Mouse (Mus musculus): ENCODE results near the gene Cux1. TPM values are rescaled to one million over a fixed set of nuclear protein-coding genes. Genes with fewer than 3 reads are reported as not detected.

The Cux1 gene
- total RNA-seq, 2 experiments from 2014 or later = 109 to 111 TPM

DNA sequence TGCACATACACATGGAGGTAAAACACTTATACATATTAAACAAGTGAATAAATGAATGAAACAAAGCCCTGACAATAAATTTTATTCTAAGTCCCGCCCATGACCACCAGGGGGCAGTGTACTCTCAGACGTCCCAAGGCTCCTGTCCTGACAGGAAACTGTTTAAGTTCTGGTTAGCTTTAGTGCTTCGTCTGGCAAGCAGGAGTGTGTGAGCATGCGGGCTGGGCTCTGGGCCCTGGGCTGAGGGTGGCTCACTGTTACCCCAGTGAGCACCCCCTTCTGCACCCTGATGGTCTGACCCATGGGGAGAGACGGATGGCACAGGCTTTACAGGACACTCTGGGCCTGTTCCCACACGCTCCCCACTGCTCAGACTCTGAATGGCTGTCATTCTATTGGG is 308.4 kb downstream of the Cux1 start:
- DNase-seq (ENCODE audit: low spot score in 2 of 2) = peak in 1 of 2 experiments; percentile 61

DNA sequence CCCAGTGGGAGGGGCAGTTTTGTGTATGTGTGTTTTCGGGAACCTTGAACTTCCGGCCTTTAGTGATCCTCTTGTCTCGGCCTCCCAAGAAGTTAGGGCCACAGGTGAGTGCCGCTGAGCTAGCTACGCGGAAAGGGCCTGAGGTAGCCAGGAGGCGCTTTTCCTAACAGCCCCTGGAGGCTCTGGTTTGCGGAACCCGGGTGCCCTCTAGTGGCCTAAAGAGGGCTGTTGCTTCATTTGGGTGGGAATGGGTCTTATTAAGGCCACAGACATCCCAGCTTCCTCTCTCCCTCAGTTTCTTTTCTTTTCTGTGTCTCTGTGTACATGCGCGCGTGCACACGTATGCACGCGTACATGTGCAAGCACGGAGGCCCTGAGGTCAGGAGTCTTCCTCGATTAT is 314.4 kb downstream of the Cux1 start:
- DNase-seq (ENCODE audit: low spot score in 2 of 2) = peak; percentile 37 to 60

DNA sequence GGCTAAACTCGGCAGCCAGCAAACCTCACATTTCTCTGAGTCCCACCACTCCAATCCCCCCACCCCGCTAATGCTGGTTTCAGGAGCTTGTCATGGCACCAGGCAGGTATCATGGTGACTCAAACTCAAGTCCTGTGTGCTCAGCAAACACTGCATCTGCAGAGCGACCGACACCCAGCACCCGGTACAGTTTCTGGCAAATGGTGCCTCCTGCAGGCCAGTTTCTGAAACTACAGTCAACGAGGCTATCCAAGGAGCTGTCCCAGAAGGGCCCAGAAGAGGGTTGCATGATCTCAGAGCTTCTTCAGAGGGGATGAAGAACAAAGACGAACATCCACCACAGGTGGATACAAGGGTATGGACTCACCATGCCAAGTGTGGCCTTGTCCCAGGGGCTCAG is 316.3 kb downstream of the Cux1 start:
- peak in 1 of 2 experiments; percentile 36 for DNase-seq (ENCODE audit: low spot score in 2 of 2)

DNA sequence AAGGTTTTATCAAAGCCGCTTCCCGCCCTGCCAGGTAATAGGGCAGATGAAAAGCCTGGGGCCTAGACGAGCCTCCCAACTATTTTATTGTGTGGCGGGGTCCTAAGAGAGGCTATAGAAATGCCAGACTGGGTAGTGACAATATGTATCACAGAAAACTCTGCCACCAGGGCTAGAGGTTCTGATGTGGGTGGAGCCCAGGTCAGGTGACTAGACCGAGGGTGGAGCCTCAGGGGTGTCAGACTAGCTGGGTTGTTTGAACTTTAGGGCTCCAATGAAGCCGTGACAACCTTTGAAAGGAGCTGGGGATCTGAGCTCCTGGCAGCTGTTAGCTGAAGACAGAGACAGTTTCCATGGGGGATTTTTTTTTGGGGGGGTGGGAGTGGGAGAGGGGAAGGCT is 318.8 kb downstream of the Cux1 start:
- DNase-seq (ENCODE audit: low spot score in 2 of 2) = no peak

DNA sequence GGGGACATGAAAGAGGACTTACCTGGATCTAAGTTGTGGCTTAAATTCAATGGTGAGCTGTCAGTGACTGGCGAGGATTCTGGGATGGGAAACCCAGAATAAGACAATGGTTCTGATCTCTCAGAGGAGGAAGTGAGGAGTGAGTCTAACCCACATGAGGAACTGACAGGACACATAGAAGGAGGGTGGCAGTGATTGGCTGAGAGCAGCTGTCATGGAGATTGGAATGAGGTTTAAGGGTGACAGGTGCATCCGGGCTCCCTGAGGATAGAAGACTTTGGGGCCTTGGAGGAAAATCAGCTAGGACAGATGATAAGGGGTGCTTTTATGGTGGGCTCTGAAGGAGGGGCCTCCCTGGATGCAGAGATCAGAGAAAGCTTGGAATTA is 320.8 kb downstream of the Cux1 start, which contains the start of gene Sh2b2:
TSS of gene Sh2b2 (minus strand) at position 105 of the 387 bp plus-strand sequence.
- no peak for DNase-seq (ENCODE audit: low spot score in 2 of 2)

DNA sequence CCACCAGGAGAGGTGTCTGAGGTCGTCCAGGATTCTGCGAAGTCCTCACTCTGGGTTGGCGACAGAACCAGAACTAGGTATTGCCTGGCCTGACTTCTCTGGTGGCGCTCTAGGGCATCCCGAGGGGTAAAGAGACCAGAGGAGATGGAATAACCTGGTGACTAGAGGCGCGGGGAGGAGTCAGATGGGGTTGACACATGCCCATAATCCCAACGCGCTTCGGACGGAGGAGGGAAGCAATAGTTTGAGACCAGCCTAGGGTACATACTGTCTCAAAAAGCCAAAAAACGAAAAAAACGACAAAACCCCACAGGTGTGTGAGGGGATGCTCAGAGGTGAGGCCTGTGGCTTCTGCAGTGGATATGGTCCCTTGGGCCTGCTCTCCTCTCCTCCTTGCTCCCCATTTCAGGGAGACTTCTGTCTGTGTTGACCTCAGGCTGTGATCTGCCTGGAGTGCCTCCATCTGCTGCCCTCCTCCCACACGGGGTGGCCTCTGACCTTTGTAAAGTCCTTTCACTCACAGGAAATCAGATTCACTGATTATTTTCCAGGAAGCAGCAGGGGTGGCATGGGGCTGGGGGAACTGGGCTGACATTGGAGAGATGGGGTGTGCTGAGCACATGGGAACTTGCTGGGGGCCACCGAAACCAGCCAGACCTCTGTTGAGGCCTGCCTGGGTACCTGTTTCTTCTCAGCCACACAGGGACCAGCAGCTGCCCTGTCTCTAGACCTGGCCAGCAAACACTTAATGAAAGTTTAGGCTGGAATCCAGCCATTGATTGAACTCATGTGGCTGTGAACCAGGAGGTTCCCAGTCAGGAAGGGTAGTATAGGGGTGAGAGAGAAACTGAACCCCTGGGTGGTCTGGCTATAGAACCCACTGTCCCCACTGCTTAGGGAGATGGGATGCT is 321.5 kb downstream of the Cux1 start:
- no peak for DNase-seq (ENCODE audit: low spot score in 2 of 2)

DNA sequence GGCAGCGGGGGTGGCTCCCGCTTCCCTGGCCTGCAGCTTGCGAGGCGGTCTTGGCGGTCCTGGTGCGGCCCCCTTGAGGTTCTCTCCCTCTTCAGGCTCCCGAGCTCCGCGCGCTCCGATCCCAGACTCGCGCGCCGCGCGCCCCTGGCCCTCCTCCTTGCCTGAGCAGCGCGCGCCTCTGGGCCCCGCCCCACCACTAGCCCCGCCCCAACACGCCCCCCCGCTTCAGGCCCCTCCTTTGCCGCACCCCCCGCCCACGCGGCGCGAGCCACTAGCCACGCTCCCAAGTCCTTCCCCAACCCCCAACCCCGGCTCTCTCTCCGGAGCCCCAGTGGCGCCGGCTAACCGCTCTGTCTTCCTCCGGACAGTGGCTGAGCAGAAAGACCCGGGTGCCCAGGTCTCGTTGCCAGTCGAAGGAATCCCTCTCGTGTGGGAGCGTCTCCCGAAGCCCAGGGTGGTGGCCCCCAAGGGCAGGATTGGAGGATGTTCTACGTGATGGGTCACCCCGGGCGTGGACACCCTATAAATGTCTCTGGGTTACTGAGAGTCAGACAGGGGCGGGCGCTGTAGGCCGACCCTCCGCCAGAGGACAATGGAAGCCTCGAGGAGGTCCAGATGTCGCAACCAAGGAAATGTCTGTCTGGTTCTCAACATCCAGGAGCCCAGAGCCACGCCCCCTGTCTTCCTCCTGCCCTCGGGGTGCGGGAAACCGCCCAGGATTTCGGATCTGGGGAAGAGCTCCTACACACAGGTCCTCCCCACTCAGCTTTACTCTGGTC is 322.3 kb downstream of the Cux1 start:
- peak; percentile 73 to 82 for DNase-seq (ENCODE audit: low spot score in 2 of 2)

DNA sequence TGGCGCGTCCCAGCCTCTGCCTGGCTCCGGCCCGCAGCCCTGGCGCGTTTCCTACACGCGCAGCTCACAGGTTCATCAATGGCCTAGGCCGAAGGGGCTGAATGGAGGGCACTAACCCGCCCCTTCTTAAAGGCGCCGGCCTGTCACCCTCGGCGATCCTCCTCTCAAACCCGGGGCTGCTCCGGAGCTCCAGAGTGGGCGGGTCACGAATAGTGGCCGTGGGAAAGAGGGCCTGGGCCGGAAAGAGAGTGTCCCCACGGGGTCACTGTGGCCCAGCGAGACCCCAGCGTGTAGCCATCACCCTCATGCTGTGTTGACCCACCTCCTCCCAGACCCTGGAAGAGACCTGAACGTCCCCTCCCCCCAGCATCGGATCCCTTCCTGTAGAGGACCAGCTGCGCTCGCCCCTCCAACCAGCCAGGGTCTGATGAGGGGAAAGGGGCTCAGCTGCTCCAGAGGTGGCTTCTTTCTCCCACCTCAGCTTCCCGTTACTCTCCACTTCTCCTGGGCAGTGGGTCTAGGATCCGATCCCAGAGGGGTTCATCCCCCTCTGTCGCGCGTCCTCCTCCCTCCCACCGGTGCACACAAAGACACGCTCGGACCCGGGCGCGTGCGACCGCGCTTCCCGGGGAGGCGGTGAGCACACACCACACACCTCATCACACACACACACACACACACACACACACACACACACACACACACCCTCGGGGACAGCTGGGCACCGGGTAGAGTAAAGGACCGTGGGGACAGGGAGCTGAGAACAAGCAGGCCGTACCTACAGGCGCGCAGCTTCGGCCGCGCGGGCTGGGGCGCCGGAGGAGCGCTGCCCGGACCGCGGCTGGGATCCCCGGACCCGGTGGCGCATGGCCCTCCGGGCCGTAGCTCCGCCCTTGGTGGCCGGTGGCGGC is 323.2 kb downstream of the Cux1 start:
- DNase-seq (ENCODE audit: low spot score in 2 of 2) = no peak

DNA sequence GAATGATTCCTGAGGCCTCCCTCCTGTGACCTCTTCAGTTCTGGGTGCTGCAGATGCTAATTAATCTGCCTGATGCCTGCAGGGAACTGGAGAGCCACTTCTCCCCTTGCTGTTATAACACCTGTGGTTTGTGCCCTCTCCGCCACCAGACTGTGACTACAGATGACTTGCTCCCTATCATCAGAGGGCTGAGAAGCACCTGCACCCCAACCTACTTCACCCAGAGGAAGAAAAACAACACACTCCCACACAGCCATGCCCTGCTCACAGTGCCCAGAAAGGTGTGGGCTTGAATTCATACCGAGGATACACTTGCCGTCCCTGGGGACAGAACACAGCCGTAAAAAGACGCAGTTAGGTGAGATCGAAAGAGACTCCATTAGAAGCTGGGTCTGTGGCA is 326.1 kb downstream of the Cux1 start:
- DNase-seq (ENCODE audit: low spot score in 2 of 2) = no peak

DNA sequence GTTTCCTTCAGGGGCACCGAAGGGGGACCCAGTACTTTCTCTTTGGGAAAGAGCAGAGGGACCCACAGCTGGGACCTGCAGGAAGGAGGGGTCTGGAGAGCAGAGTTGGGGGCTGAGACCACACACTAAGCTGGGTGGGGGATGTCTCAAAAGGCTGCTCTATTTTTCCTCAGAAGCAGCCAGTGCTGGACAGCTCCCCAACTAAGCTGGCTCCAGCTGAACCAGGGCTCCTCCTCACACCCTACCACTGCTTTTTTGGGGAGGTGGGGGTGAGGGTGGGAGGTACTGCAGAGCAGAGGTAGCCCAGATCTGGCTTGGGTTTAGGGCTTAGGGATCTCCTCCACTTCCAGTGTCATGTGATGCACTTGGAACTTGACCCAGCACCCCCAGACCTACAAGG is 326.9 kb downstream of the Cux1 start:
- DNase-seq (ENCODE audit: low spot score in 2 of 2) = no peak

DNA sequence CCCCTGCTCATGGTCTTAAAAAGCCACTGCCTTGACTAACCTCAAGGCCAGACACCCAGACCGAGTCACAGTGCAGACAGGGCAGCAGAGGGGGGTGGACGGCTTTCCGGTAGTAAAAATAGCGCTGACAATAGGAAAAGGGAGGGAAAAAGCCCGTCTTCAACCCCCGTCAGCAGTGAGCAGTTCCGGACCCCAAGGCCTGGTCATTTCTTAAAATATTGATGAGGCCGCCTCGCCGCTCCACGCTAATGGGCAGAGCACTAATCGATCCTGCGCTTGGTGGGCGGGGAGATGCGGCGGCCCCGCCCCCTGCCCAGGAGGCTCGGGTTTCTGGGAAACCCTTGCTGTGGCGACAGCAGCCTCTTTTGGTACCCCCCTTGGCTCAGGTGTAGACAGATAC is 329.7 kb downstream of the Cux1 start:
- DNase-seq (ENCODE audit: low spot score in 2 of 2) = no peak

DNA sequence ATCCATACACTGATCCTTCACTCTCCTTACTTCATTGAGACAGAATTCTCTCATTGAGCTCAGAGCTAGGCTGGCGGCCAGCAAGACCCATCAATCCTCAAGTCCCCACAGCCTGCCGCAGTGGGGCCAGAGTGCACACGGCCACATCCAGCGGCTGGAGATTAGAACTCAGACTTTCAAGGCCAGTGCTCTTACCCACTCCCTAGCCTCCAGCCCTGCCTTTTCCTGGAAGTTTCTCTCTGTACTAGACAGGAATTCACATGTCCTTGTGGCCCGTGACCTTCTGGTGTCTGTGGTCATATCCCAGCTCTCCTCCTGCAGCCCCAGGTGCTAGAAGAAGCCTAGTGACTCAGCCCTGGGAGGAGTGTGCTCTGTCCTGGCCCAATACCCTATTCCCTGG is 330.7 kb downstream of the Cux1 start:
- DNase-seq (ENCODE audit: low spot score in 2 of 2) = no peak

DNA sequence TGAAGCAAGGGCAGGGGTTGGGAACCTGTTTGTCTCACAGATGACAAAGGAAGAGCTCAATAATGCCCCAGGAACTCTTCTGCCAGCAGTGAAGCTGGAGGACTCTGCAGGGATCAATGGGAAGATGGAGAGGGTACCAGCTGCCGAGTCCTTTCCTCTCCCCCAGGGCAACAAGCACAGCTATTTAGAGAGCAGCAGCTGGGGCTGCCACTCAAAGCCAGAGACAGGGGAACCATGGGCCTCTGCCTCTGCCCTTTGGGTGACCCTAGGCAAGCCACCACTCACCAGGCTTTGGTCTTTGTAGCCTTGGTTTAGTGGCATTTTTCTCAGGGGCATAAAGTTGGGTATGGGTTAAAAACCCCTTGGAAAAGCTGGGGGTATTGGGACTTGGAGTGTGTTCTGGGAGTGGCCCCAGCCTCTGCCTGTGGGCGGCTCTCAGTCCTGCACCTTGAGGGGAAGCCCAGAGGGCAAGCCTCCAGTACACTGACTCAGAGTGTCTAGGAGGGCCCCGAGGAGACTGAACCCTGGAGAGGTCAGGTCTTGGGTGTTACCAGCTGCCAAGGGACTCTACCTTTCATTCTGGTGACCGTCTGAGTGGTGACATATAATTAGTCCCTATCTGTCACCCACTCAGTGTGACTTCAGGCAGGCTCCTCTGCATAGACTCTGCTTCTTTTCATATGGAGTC is 336.8 kb downstream of the Cux1 start:
- no peak for DNase-seq (ENCODE audit: low spot score in 2 of 2)

DNA sequence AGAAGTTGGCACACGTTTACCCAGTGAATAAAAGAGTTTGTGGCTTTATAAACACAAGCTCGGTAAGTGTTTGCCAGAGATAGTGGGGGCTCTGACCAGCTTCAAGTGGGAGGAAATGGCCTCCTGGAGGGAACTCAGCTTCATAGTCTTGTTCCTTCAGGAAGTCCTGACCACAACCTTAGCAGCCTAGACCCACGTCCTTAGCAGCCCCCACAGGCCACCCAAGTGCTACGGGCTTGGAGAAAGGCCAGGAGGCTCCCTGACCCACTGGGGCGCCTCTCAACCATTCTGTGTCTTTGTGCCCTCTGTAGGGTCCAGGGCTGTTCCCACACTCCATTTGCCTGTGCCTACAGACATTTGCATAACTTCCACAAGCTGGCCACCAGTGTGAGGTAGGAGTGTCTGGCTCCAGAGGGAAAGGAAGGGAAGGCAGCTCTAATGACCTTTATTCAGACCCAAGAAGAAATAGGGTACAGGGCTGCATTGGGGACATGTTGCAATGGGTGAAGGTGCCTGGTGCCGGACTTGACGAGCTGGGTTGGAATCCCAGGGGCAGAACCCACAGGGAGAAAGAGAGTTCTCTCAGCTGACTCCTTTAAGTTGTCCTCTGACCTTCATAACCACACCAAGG is 340.9 kb downstream of the Cux1 start:
- DNase-seq (ENCODE audit: low spot score in 2 of 2) = no peak

DNA sequence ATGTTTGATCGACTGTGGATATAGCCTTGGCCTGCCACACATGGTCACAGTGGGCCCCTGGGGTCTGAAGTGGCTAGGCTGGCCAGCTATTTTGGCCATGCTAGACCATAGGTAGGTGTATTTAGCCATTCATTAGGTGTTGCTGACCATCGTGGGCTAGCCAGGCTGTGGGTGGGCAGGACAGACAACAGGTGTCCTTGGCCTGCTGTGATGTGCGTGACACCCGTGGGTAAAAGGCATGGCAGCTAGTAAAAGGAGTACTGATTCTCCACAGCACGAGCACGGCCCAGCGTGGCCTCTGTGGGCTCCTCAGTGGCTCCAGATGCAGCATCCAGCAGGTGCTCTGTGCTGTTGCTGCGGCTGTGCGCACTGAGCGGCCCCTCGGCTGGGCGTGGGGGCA is 348.7 kb downstream of the Cux1 start:
- no peak for DNase-seq (ENCODE audit: low spot score in 2 of 2)

DNA sequence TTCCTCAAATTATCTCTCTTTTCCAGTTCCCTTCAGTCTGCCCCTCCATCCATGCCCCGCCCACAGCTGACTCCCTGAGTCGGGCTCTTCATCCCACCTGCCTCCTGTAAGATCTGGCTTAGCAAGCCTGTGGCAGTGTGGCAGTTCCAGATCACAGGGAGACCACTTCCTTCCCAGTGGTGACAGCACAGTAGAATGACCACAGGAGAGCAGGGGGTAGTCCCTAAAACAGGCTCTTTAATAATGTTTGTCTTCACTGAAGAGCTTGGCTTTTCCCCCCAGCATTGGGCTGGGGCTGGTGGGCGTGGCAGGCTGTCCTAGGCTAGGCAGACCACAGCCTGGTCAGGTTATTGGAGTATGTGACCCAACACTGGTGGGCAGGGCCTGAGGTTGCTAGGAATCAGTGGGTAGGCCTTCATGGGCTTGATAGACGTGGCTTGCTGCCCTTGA is 349.3 kb downstream of the Cux1 start:
- DNase-seq (ENCODE audit: low spot score in 2 of 2) = no peak

DNA sequence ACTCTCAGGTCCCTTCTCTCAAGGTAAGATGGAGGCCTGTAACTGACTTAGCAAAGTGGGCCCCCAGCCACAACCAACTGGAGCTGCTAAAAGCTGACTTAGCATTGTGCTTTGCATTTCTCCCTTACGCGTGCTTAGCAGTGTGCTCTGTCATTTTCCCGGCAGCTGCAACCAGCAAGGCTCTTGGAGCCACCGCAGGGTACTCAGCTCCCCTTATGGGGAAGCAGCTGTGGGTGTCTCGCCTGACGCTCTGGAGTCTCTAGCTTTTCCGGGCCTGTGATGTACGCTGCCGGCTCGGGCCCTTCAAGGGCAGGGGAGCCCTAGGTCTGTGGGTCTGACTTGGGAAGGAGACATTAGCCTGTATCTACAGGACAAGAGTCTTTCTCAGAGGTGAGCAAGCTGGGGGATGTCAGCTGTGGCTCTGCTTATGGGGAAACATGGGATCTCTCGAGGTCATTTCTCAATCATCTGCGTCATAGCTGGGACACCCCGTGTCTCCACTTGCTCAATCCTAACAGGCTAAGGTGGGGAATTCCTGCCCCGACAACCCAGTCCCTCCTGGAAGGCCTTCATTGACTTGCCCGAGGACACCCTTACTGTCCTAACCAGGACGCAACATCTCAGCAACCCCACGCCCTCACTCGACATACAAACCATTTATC is 350.2 kb downstream of the Cux1 start:
- DNase-seq (ENCODE audit: low spot score in 2 of 2) = no peak

DNA sequence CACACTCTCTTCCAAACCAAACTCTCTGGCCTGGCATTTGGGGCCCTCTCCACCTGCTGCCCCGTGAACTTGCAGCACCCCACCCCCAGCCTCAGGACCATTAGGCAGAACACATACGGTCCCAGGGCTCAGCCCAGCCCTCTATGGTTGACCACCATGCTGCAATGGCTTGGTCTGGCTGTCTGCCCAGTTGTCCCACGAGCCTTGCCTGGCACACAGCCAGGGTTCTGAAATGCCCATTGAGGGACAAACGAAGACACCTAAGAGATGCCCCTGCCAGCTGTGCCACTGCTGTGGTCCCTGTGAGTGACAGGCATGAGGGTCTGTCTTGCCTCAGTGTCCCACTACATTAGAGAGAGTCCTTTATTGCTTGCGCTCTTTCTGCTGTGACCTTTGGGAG is 351.3 kb downstream of the Cux1 start:
- DNase-seq (ENCODE audit: low spot score in 2 of 2) = no peak

DNA sequence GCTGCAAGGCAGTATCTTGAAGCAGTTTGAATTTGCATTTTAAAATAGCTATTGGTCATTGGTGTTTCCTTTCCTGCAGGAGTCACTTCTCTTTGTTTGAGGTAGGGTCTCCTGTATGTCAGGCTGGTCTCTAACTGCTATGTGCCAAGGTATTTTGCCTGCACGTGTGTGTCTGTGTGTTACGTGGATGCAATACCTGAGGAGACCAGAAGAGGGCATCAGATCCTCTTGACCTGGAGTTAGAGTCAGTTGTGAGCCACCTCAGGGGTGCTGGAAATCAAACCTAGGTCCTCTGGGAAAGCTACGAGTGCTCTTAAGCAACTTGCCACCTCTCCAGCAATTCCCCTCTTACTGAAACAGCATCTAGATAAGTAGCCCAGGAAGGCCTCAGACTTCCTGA is 352.1 kb downstream of the Cux1 start:
- no peak for DNase-seq (ENCODE audit: low spot score in 2 of 2)

DNA sequence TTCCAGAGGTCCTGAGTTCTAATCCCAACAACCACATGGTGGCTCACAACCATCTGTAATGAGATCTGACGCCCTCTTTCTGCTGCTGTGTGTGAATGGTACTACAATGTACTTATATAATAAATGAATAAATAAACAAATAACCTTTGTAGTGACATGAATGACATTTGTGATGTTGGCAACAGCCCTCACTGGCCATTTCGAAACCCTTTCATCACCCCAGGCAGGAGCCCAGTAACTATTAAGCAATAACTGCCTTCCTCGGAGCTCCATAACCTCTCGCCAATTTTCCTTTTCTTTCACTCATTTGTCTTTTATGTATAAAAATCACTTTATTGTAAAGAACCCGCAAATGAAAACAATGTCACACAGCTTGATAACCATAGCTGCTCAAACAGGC is 353.6 kb downstream of the Cux1 start:
- DNase-seq (ENCODE audit: low spot score in 2 of 2) = no peak

Data from adrenal gland, postnatal 4 days (tissue).